Mouse (Mus musculus): ENCODE data around the gene Ints11.

Ints11 gene

DNA sequence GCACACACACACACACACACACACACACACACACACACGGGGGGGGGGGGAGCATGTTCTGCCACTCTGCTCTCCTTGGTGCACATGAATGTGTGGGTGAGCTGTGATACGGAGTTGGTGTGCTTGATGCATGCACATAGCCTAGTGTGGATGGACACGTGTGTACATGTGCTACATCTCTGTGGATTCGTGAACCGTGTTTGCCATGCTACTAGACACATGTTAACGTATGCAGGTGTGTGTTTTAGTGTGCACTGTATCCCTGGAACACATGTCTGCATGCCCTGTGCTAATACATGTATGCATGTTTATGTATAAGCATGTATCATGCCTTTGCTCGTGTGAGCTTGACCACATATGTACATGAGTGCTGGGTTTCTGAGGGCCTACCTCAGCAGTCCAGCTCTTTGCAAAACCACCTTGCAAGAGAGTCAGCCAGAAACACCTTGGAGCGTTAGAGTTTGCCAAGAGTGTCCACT, 23.9 kb downstream of the Ints11 start:
- no peak for DNase-seq

GRCm38 (mm10) chr4:155894311-155894881, 25.1 kb downstream of the Ints11 start:
- peak; percentile 49 for DNase-seq

DNA sequence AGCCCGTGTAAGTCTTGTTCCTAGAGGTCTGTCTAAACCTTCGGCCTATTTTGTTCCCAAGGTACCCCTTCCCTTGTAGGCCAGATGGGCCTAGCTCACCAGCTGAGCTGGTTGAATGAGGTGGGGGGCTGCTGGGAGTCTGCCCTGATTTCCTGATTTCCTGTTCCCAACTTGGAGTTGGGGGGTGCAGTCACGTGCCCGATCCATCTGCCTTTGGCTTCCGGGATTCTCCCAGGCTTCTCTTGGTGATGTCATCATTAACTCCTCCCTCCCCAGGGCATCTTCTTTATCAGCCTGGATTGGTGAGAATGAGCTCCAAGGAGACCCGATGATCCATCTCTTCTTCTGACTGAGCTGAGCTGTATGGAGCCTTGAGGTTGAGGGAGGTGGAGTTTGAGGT, 25.9 kb downstream of the Ints11 start:
- DNase-seq: peak; percentile 56

GRCm38 (mm10) chr4:155895826-155896225, 26.5 kb downstream of the Ints11 start:
- no peak for DNase-seq

DNA sequence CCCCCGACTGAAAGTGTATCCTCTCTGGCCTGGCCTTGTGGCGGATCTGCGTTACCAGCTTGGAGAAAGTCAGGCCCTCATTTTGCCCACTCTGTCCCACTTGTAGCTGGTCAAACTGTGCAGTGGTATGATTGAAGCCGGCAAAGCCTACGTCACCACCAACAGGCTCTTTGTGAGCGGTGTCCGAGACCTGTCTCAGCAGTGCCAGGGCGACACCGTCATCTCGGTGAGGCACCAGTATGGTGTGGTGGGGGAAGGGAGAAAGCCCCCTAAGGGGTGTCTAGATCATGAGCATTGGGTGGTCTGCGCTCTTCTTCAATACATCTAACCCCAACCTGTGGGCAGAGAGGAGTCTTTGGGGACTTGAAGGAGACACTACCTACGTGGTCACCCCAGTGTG, 27.1 kb downstream of the Ints11 start:
- no peak for DNase-seq

DNA sequence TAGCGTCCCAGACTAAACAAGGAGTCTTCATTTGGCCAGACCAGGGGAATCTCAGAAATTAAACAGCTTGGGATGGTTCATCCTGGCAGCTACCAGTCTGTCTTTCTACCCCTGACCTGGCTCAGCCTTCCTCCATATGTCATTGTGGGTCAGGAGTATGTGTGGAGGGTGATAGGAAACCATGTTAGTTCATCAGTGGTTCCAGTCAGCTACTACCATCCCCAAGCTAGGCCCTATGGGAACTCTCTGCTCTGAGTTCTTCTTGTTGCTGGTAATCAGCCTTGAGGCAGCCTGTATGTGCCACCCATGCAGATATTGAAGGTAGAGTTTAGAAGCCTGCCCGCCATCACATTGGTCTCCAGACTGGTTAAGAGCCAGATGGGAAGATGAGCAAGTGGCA, 29.0 kb downstream of the Ints11 start:
- no peak for DNase-seq

DNA sequence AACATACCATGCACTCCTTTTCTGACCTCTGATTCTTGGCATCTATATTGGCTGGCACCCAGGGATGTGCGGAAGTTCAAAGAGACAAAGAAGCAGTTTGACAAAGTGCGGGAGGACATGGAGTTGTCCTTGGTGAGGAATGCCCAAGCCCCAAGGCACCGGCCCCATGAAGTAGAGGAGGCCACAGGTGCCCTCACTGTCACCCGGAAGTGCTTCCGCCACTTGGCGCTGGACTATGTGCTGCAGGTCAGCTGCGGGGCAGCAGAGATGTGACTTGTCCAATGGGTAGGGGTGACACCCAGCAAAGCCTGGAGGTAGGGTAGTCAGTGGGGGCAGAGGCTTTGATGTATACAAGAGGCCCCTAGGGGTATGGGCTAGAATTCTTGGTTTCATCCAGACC, 30.0 kb downstream of the Ints11 start:
- DNase-seq: no peak

GRCm38 (mm10) chr4:155901205-155901604, 31.9 kb downstream of the Ints11 start:
- no peak for DNase-seq

GRCm38 (mm10) chr4:155903246-155903645, 33.9 kb downstream of the Ints11 start:
- no peak for DNase-seq

DNA sequence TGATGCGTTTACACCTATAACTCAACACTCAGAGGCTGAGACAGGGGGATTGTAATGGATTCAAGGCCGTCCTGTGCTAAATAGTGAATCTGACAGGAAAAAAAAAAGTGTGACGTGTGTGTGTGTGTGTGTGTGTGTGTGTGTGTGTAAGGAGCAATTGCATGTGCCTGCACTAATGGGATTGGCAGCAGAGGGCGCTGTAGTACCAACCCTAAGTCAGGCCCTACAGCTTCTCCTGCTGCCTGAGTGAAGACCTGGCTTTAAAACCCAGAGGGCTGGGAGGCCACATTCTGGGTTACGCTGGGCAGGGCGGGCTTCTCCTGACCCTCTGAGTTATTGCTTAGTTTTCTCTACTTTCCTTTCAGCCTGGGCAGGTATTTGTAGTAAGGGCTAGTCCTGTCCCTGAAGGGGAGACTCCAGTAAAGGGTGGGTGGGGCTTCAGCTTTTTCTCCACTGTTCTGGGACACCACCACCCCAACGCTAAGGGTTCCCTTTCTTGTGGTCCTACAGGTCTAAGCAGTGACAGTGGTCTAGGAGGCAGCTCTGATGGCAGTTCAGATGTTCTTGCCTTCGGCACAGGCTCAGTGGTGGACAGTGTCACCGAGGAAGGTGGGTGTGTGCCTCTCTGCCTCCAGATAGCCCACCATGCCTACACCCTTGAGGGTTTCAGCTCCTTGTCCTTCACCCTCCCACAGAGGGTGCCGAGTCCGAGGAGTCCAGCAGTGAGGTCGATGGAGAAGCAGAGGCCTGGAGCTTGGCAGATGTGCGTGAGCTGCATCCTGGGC, 35.2 kb downstream of the Ints11 start:
- DNase-seq: no peak

GRCm38 (mm10) chr4:155905634-155906033, 36.3 kb downstream of the Ints11 start:
- no peak for DNase-seq

DNA sequence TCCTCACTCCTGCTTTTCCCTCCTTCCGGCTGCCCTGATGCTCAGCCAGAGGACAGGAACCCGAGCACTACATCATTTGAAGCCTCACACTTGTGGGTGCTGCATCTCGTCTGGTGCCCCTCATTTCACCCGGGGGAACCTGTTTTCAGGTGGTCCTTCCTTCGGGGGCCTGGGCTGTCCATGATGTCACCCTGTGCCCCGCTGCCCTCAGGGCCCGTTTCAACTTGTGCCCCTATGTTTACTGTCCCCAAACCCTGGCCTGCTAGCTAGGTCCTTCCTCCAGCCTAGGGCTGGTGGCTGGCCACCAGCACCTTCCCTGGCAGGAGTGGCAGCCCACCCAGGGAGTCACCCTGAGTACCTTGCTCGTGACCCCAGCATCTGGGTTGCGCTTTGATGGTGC, 36.8 kb downstream of the Ints11 start:
- no peak for DNase-seq

GRCm38 (mm10) chr4:155907003-155907402, 37.7 kb downstream of the Ints11 start:
- no peak for DNase-seq

- DNase-seq: no peak
These were observed 38.9 kb downstream of the Ints11 start for GRCm38 (mm10) chr4:155908281-155908680.

- no peak for DNase-seq
These were observed 39.4 kb downstream of the Ints11 start for GRCm38 (mm10) chr4:155908751-155909150.

DNA sequence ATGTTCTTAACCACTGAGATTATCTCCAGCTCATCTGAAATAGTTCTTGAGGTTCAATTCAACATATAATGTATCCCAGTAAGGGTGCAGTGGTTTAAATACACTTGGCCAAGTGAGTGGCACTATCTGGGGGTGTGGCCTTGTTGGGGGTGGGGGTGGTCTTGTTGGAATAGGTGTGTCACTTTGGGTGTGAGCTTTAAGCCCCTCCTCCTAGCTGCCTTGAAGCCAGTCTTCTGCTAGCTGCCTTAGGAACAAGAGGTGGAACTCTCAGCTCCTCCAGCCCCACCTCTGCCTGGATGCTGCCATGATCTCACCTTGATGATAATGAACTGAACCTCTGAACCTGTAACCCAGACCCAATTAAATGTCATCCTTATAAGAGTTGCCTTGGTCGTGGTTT, 62.7 kb downstream of the Ints11 start:
- DNase-seq: no peak

Data from kidney, adult 18-20 months (tissue).